Mouse (Mus musculus) neural tube, embryonic 15.5 days (tissue): Measurements from ENCODE around the gene Scgb2b24. TPM values are rescaled to one million over a fixed set of nuclear protein-coding genes. Genes with fewer than 3 reads are reported as not detected.

Source experiments
- ATAC-seq: fragments of 200-750 bp; cut with Nextera tagmentation; 2 replicates; pipeline ENCODE4 v1.8.0; 2017; ENCODE audit warnings: mild to moderate bottlenecking, moderate TSS enrichment, moderate library complexity; ENCODE audit not compliant: low FRiP score
- H3K27ac ChIP-seq: fragments of 300-500 bp; sonication (generic); replicated peaks from 2 replicates; pipeline ENCODE4 v1.5.1; 2015; ENCODE audit warnings: mild to moderate bottlenecking, inconsistent platforms
- H3K27me3 ChIP-seq: fragments of 300-500 bp; sonication (generic); replicated peaks from 2 replicates; pipeline ENCODE4 v1.6.1; 2015; ENCODE audit warnings: inconsistent platforms
- H3K36me3 ChIP-seq: fragments of 300-500 bp; sonication (generic); 2 replicates; pipeline ENCODE4 v1.6.1; 2015; ENCODE audit warnings: inconsistent platforms
- H3K4me1 ChIP-seq: fragments of 300-500 bp; sonication (generic); 2 replicates; pipeline ENCODE4 v1.6.1; 2015; ENCODE audit warnings: inconsistent platforms
- H3K4me2 ChIP-seq: fragments of 300-500 bp; sonication (generic); 2 replicates; pipeline ENCODE4 v1.6.1; 2015; ENCODE audit warnings: inconsistent platforms, mild to moderate bottlenecking, moderate library complexity
- H3K4me3 ChIP-seq: fragments of 300-500 bp; sonication (generic); replicated peaks from 2 replicates; pipeline ENCODE4 v1.5.1; 2015; ENCODE audit warnings: mild to moderate bottlenecking, inconsistent platforms
- H3K9ac ChIP-seq: fragments of 300-500 bp; sonication (generic); replicated peaks from 2 replicates; pipeline ENCODE4 v1.6.1; 2015; ENCODE audit warnings: mild to moderate bottlenecking, inconsistent platforms
- H3K9me3 ChIP-seq: fragments of 300-500 bp; sonication (generic); replicated peaks from 2 replicates; pipeline ENCODE4 v1.6.1; 2016; ENCODE audit warnings: inconsistent platforms
- WGBS: fragments of 180-500 bp; shearing (Covaris S2); methylation state at CpG from one replicate; pipeline ENCODE4 v1.1.7; 2015; ENCODE audit warnings: mixed read lengths; 5-methylcytosine and 5-hydroxymethylcytosine counted together
- polyA plus RNA-seq: library from polyadenylated mRNA; unstranded; fragments of >200 nt; fragmentation: Nextera tagmentation; extraction: Ambion mirVana; gene quantifications from 2 replicates; pipeline ENCODE4 v1.2.1, GENCODE M21; 2015

Scgb2b24 gene
- polyA plus RNA-seq: not detected in 2 replicates

DNA sequence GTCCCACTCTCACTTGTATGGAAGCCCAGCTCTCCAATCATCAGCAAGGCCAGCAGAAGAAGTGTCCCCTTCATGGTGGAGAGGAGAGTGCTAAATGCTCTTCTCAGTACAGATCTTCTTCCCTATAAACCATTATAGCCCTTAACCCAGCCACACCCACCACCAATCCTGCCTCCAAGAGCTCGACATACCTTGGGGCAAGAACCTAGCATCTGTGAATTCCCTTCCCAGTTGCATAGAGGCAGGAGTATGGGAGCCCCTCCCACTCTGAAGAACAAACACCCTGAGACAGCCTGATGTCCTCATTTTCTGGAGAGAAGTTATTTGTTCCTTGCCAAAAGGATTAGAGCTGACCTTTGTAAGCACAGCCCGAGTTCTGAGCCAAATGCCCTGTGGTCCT, at the start of gene Scgb2b24:
Gene Scgb2b24, minus strand, starts transcription at position 101 of the 400 bp plus-strand sequence.
- Histone ChIP-seq H3K27me3 (no peaks in the 10 kb centered on the region), H3K36me3 (no peaks in the 10 kb centered on the region), H3K27ac (no peak within 1 kb of the TSS), H3K4me1 (no peaks in the 10 kb centered on the region), H3K4me2 (no peak within 1 kb of the TSS), H3K4me3 (no peak within 1 kb of the TSS), H3K9ac (no peak within 1 kb of the TSS), H3K9me3 (peaks cover 65% of the 10 kb centered on the region)
- no peak for ATAC-seq
- WGBS: 83% methylated on average over 2 of the region's 2 CpGs

DNA sequence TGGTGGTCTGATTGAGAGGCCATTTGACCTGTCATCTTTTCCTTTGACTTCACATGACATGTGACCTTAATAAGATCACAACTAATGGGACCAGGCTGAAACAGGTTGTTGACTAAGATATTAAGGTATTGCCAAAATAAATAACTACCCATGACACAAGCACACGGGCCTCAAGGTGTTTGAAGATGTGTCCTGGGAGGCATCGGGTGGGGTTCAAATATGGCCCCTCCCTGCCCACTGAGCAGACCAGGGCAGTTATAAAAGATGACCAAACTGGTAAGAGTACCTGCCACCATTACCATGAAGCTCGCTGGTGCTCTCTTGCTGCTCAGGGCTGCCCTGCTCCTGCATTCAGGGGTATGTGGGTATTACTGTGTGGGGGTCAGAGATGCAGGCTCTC, 4.4 kb upstream of the Scgb2b24 start, which contains the start of gene Scgb1b24:
Gene Scgb1b24, plus strand, starts transcription at position 301 of the 400 bp plus-strand sequence.
- no peak within 1 kb of the TSS for H3K4me2 ChIP-seq
- H3K4me3 ChIP-seq: no peak within 1 kb of the TSS
- 90% methylated on average over 3 of the region's 3 CpGs for WGBS
- H3K4me1 ChIP-seq: no peaks in the 10 kb centered on the region
- peaks cover 59% of the 10 kb centered on the region for H3K9me3 ChIP-seq
- no peaks in the 10 kb centered on the region for H3K36me3 ChIP-seq
- no peak within 1 kb of the TSS for H3K27ac ChIP-seq
- H3K27me3 ChIP-seq: no peaks in the 10 kb centered on the region
- no peak for ATAC-seq
- H3K9ac ChIP-seq: no peak within 1 kb of the TSS

DNA sequence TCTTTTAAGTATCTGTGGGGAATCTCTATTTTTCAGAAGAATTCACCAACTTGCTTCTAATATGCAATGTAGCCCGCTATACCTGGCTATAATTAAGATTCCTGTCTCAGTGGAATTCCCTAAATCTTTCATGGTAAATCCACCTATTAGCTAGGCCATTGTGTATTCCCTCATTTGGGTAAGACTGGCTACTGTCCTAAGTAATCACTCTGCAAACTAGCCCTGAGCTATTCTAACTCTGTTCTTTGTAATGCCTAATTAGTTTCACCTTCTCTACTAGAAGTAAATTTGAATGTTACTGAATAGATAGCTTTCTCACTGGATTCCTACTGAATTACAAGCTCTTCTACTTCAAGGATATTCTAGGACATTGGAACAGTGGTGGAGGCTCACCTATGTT, 49.2 kb downstream of the Scgb2b24 start:
- ATAC-seq: no peak
- no peak overlapping the region for H3K27ac ChIP-seq
- H3K4me1 ChIP-seq: no peaks in the 10 kb centered on the region
- H3K4me3 ChIP-seq: no peak overlapping the region
- H3K4me2 ChIP-seq: no peak overlapping the region
- WGBS: 27% methylated on average over 1 of the region's 1 CpGs
- no peaks in the 10 kb centered on the region for H3K36me3 ChIP-seq
- no peak overlapping the region for H3K9ac ChIP-seq
- H3K27me3 ChIP-seq: no peaks in the 10 kb centered on the region
- H3K9me3 ChIP-seq: peaks cover 29% of the 10 kb centered on the region

Other genes with a start within 250 kb of the Scgb2b24 start
- not detected in 2 replicates for gene Scgb2b21, start 218.9 kb downstream of the Scgb2b24 start, polyA plus RNA-seq
- gene Scgb1b24, start 4.5 kb upstream of the Scgb2b24 start, polyA plus RNA-seq: not detected in 2 replicates
- gene Scgb2b26, start 205.7 kb upstream of the Scgb2b24 start, polyA plus RNA-seq: not detected in 2 replicates